Mouse (Mus musculus): ENCODE data around the gene Pitpna.

DNA sequence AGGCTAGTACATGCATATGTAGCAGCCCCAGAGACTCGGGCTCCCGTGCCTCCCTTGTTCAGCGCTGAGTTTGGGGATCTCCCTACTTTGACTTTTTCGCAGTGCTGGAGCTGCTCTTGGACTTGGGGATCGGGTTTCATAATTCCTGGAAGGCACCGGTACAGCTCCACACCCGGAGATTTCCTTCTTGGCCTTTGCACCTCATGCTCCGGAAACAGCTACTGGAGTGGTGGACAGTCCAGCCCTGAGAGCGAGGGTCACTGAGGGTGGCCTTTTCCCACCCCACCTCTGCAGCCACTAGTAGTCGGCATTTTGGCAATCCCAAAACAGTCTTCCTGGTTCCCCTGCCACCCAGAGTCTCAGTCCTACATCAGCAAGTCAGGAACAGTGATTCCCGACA, 47.4 kb downstream of the Pitpna start:
- no peak for TF ChIP-seq CTCF (IDR thresholded peaks at IDR 0.05; ENCODE audit: insufficient read depth, low read depth, low read length)
- TF ChIP-seq POLR2A (IDR thresholded peaks at IDR 0.05; ENCODE audit: insufficient read depth, low read depth, low read length): no peak
